Mouse (Mus musculus) kidney, adult 8-10 months (tissue): ENCODE data around the gene Dennd2d.

Source experiments
- DNase-seq, 2 experiments: peaks; one replicate each; pipeline ENCODE4 v3.0.0; 2022

Gene Dennd2d

GRCm38 (mm10) chr3:106496045-106496721, 14.0 kb downstream of the Dennd2d start:
- DNase-seq = no peak

DNA sequence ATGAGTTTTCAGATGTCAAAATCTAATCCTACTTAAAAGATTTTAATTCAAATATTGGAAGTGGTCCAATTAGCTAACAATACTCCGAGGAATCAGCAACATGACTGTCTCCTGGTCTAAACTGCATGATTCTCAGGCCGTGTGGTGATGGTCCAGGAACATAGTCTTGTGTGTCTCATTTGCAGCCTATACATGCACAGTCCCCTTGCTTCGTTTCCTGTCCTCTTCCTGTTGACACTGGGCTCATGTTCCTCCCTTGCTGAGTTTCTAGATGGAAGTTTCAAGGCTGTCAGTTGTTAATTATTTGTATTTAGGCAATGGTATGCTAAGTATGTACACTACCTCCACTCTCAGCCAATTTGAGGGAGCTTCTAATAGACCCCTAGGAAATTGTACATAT, 14.8 kb downstream of the Dennd2d start:
- DNase-seq = no peak

DNA sequence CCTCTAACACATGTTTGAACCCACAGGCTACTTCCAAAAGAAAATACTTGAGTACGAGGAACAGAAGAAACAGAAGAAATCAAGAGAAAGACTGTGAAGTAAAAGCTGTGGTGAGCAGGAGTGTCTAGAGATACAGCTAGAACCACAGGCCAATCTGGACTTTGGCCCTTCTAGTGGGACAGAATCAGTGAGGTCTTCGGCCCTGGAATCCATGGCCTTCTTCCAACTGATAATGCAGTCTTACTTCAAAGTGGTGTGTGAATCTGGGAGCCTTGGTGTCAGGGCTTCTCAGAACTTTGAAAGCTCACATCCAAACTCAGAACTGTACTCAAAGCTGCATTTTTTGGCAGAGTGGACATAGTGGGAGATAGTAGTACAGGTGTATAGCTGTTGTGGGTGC, 18.3 kb downstream of the Dennd2d start:
- no peak for DNase-seq

DNA sequence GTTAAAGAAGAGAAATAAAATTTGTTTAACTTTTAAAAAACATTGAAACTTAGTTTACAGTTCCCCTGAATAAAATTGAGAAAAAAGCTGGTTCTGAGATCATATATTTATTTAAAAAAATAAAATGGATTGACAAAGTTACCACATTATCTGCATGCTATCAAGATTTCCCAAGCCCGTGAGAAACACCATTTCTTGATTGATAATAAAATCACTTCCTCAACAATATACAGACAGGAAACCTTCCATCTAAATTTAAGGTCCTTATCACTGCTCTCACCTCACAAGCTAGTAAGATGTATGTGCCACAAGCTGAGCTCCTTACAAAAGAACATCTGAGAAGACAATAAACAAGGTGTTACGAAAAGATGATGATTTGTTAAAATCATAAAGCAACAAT, 20.7 kb downstream of the Dennd2d start:
- no peak for DNase-seq

DNA sequence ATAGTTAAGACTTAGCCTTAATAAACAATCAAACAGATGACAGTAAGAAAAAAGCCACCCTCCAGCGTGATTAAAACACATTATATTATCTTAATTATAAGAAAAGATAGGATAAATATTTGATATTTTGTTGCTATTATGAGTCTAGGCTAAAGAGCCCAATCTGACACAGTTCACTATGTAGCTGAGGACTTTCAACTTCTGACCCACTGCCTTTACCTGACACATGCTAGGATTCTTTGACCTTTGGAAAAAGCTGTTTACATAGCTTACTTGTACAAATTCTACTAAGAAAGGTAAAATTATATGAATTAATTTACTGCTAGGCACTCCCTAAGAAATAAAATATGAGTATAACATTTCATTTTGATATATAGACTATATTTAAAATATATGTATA, 28.5 kb downstream of the Dennd2d start:
- no peak for DNase-seq

DNA sequence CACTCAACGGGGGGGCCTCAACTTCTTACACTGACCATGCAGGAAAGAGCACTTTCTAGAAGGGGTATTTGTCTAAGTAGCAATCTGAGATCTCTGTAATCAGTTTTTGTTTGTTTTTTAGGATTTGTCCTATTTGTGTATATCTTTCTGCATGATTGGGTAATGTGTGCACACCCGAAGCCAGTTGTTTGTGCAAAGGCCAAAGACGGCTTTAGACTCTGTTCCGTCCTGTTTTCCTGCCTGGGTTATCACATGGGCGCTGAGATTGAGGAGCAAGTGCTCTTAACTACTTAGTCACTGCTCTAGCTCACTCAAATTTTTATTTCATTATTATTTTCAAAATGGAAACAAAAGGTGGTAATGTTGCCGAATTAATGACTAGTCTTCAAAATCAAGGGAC, 32.8 kb downstream of the Dennd2d start:
- DNase-seq = no peak

DNA sequence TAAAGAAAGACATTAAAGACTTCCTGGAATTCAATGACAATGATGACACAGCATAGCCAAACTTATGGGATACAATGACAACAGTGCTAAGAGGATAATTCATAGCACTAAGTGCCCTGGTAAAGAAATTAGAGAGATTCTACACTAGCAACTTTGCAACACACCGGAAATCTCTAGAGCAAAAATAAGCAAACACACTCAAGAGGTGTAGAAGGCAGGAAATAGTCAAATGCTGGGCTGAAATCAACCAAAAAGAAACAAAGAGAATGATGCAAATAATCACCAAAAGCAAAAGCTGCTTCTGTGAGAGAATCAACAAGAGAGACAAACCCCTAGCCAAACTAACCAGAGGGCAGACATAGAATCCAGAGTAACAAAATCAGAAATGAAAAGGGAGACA, 40.5 kb downstream of the Dennd2d start:
- no peak for DNase-seq

DNA sequence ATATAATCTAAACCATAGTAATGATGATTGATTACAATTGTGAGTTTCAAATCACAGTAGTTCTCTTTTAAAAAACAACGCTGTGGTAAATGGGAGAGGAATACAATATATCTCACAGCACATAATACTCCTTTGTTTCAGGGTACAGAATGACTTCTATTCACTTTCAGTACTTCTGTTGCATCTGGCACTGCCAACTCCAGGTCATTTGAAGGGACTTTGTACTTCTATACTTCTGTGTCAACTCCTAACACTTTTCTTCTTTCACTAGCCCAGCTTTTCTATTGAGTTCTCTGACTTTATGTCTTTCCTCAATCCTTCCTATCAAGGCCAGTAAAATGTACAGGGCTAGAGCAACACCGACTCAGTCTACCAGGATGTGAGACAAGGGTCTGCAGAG, 44.2 kb downstream of the Dennd2d start:
- DNase-seq = no peak

DNA sequence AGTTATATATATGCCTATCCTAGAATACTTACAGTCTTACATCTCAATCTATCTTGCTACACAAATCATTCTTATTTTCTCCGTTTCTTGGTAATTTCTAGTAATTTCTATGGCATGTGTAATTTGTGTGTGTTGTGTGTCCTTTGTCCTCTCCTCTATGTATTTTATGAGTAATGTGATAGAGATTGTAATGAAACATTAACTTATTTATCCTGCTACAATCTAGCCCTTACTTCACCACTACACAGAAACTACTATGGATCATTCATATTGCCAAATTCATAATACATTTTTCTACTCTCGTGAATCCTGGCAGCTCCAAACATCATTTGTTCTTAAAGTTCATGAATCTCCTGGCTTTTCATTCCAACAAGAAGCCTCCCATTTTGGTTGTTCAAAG, 45.8 kb downstream of the Dennd2d start:
- DNase-seq = no peak

GRCm38 (mm10) chr3:106533277-106533676, 51.1 kb downstream of the Dennd2d start:
- DNase-seq = no peak

DNA sequence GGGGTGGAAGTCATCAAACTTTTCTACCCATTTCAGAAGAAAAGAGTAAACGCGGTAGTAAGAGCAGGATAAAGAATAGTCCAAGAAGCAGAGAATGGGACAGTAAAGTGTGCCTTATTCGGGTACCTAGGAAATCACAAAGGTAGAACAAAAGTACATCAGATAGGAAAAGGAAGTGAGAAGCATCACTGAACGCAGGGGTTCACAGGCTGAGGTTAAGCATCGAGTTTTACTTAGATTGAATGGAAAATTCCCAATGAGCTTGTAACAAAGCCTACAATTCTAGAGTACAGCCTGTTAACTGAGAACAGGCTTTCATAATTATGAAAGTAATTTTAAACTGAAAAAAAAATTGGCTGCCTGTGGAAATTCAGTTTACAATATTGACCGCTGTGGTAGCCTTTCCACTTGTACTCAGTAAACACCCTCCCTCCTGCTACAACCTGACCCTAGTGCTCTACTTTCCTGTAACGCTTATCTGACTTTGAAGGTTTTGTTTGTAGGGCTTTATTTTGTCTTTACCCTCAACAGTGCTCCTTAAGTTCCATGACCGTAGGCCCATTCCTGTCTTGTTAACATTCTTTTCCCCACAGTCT, 62.6 kb downstream of the Dennd2d start:
- DNase-seq = no peak

DNA sequence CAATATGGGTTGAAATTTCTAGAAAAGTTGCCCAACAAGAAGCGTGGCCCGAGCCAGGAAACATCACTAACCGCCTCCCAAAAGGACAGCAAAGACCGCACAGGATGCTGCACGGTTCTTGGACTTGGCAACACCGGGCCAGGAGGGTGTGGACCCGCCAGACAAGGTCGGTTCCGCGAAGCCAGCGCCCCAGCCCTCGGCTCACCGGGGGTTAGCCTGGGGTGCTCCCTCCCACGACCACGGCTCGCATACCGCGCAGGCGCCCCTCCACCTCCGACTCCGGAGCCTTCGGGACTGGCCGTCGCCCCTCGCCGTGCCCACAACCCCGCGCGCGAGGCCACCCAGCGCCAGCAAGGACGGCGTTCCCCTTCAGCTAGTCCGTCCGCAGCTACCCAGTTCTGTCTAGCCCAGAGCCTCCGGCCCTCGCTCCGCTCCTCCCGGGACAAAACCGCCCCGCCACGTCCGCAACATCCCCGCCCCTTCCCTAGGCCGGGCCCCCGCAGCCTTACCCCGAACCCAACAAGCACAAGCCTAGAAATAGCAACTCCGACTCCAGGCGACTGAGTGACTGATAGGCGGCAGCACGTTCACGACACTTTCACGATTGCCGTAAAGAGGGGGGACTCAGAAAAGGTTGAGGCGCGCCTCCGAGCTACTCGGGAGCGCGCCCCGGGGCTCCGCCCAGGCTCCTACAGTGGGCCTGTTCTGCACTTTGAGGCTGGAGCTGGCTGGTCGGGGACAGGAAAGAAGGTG, 65.1 kb downstream of the Dennd2d start, which contains the start of the genes Dram2 and Cept1:
TSS of gene Dram2 (plus strand) at position 628 of the 753 bp plus-strand sequence.
TSS of gene Cept1 (minus strand) at position 632 of the 753 bp plus-strand sequence.
- peak; percentile 94 to 95 for DNase-seq

GRCm38 (mm10) chr3:106547924-106548539, 65.8 kb downstream of the Dennd2d start:
- DNase-seq = peak; percentile 35 to 52

DNA sequence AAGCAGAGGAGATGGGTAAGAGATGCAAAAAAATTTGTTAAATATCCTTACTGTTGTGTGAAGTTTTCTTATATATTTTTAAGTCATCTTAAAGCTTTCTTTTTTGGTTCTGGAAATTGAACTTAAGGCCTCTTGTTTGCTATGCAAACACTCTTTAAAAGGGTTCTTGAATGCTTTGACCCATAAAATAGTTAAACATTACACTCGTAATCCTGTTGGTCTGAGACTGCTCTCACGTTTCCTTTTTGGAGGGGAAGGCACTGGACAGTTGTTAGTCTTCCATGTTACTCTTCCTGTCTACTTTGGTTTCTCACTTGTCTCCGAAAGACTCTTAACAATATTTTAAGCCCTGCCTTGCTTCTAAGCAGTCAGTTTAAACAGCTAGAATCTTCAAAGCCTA, 66.8 kb downstream of the Dennd2d start:
- DNase-seq = peak in 1 of 2 experiments; percentile 42
